Mouse (Mus musculus) cerebellum, postnatal 10 days (tissue): ENCODE results near the gene Bclaf1.
A peak's percentile ranks its signal among the peaks of the same experiment; 100 is the strongest.

Source experiments
- DNase-seq, 2 experiments: peaks; one replicate each; pipeline ENCODE4 v3.0.0; 2021; ENCODE audit warnings: mixed read lengths in 2 of 2

Bclaf1 gene

DNA sequence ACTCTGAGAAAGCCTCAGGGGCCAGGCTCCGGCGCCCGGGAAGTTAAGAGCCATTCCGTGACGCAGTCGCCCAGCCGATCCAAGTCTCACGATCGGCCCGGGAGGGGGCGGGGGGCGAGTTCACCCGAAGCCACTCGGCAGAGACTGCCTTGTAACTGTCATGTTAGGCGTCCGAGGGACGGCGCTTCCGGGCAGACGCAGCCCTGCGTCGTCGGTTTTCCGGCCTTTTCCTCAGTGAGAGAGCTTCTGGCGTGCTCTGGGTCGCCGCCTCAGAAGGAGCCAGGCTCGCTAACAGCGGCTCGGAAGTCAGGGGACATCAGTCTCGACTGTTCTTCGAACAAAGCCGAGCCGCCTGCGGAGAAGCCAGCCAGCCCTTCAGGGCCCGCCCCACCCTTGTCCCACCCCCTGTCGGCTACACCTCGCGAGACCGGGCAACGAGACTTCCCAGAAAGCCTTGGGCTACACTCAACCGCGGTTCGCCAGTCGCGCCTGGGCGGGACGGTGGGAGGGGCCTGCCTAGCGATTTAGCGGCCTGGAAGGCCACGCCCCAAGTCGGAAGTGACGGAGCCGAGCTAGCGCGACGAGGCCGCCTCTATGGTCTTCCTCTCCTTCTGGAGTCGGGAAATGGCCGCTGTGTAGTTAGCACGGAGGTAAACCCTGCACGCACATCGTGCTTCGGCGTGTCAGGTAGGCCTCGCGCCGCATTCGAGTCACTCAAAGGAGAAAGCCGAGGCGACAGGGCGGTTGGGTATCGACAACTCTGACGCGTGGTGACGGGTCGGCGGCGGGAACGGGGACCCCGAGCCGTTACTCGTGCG is at the start of gene Bclaf1:
Gene Bclaf1 (plus strand): TSS at position 552 of the 818 bp plus-strand sequence.
- DNase-seq: peak; percentile 100

DNA sequence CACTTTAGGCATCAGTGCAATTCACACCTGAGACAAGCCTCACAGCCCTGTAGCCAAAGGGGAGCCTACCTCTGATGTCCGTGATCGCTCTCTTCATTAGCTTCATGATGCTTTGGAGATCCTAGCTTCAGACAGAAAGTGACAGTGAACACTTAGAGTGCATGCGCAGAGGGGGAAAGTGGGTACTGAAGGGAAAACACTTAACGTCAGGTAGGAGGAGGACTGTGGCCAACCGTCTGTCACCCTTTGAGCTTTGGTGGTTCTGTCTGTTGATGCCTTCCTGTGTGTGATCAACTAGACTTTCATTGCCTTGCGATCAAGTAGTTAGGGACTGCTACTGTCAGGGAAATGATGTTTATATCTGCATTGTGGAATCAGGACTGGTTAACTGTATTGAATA is 49.4 kb upstream of the Bclaf1 start:
- no peak for DNase-seq

DNA sequence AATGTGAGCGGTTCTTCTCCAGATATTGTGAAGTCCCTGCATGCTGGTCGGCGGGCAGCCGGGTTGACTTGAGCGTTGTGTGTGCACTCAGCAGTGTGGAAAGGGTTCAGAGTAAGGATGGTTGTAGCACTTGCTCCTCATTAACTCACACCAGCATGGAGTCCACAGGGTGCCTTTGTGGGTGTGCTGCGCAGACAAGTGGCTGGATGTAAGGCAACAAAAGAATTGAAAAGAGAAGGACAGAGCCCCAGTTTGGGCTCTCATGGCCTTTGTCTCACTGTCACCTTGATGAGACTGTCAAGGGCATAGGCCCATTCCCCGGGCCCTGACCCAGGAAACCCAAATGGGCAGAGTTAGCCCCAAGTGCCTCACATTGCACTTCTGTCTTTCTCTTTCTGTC is 47.8 kb upstream of the Bclaf1 start:
- no peak for DNase-seq

DNA sequence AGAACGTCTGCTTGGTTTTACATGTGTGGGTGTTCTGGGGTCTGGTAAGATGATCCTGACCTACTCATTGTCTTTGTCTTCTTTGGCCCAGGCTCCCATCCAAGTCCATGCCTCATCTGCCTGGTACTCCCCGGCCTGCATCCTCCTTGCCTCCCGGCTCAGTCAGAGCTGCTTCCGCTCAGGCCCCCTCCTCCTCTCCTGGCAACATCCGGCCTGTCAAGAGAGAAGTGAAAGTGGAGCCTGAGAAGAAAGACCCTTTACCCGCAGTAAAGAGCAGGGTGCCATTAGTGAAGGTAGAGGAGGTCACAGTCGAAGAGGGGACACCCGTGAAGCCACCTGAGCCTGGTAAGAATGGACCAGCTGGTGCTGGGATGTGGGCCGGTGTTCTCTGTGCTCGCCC is 45.2 kb upstream of the Bclaf1 start:
- DNase-seq: peak in 1 of 2 experiments; percentile 6

DNA sequence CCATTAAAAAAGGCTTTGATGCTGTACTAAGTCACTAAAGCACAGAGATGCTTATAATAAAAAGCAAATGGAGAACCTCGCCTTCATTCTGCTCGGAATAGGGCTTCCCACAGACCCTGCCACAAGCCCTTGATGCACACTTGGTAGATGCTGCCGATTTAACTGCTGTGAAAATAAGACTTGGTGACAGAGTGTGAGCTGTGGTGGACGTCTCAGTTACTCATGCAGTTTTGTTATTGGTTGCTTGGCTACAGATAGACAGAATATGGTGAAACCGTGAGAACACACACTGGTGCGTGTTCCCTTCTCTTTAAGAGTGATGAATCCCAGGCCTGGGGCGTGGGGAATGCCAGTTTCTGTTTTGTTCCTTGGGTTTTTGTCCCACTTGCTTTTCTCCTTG is 43.3 kb upstream of the Bclaf1 start:
- no peak for DNase-seq

DNA sequence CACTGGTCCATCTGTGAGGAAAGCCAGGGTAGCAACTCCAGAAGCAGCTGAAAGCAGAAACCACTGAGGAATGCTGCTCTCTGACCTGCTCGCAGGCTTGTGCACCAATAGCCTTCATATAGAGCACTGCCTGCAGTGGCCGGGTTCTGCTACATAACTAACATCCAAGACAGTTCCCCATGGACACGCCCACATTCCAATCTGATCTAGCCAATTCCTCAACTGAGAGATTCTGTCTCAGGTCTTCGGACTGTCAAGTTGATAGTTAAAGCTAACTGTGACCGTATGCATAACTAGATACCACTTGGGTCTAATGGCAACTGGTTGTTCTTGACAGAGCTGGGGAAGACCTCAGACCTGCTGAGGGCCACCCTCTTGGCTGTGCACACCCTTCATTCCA is 39.9 kb upstream of the Bclaf1 start:
- DNase-seq: no peak

DNA sequence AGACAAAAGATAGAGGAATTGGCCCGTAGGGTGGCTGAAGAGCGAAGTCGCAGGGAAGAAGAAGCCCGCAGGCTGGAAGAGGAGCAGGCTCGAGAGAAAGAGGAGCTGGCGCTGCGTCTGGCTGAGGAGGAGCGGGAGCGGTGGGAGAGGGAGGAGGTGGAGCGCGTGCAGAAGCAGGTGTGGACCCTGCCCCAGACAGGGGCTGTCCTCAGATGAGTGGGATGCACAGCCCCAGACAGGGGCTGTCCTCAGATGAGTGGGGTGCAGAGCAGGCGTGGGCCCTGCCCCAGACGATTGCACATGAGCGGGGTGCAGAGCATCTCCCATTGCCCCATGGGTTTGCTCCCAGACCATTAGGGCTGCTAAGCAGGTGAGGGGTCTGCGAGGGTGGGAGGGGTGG is 39.0 kb upstream of the Bclaf1 start:
- no peak for DNase-seq

DNA sequence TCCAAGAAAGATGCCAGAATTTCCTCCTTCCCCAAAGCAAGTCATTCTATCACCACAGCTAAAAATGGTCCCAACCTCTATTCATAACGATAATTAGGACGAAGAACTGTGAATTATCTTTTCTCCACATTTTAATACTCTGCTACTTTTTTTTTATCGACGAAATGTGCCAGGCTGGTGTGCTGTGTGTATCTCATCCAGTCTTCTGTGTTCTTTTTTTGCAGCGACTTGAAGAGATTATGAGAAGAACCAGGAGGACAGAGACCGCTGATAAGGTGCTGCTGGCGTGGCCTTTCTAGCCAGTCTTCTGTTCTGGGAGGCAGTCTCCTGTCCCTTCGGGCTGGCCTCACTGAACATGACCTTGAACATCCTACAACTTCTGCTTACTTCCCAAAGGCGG is 38.2 kb upstream of the Bclaf1 start:
- DNase-seq: no peak

DNA sequence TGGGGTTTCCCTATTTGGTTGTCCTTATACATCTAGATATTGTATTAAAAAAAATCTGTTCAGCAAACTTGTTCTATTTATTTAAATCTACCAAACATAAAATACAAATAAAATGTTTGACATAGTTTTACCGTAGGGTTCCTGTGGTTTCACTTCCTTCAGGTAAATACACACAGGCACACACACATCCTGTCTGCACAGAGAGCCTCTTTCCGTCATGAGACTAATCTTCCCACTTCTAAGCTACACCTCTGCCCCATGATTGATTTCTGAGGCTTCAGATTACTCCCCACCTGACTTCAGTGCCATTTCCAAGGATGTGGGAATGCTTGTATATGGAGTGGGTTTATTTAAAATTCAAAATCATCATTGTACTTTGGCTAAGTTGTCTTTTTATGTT is 30.8 kb upstream of the Bclaf1 start:
- no peak for DNase-seq

DNA sequence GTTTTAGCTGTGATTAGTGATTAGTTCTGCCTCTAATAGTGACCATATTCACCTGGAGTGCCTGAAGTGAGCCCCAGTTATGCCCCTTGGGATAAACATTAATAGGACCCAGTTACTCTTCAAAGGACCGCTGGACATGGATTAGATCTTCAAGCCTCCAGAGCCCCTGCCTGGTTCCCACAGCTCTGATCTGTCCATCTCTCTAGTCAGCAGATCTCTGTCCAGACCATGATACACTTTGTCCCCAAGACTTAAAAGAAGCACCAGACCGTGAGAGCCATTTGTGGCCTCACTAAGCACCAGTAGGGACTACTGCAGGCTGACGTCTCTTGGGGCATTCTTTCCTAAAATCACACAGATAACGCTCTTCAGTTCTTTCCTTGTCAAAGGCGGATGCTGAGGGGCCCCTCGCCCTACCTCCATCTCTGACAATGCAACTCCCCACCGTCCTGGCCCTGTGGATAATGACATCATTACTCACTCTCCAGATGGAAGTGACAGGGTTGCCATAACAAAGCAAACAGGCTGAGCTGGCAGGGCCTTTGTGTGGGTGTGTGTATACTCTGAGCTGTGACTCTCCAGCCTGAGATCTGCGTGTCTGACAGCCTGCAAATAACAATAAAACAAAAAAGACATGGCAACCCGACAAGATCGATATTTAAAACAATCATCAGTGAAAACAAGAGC is 26.8 kb upstream of the Bclaf1 start:
- DNase-seq: peak; percentile 62 to 65

DNA sequence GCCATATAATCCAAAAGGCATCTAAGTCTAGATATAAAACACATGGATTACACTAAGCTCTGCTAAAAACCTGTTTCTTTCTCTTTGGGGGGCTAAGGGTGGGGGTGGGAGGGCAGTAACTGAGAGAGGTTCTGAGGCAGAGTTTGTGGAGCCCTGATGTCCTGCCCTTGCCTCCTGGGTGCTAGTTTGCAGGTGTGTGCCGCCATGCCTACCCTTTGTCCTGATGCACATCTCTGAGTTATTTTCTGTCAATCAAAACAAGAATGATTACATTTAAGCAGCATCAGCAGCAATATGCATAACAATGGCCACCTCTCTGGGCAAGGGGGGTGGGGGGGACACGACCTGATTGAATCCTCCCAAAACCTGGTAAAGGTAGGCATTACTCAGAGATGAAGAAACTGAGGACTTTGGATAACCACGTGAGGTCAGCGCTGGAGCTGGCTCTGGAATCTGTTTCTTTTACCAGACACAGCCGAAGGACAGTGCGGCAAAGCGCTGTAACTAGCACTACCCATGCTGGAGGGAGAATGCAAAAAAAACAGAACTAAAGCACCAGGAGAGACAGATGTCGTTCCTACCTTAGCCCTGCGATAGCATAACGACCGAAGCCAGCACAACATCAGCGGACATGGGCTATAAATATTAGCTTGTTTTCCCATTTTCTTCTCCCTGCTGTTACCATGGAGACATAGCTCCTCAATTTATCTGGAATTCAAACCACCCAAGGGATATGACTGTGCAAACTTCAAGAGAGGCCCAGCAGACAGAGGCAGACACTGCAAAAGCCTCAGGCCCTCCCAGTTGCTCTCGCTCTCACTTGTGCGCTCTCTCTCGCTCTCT is 26.1 kb upstream of the Bclaf1 start:
- DNase-seq: no peak

DNA sequence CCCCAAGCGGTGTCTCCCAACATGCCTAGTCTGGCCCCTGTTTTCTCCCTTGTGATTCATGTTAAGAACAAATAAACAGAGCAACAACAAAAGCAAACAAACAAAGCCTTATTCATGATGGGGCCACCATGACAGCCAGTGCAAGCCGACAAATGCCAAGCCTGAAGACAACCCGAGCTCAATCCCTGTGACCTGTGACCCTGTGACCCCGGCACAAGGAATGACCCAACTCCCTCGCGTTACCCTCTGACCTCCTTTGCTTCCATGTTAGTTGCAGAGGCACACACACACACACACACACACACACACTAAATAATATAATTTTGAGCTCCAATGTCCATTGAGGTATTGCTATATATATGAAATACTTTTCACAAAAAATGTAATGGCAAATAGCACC is 24.9 kb upstream of the Bclaf1 start:
- no peak for DNase-seq

DNA sequence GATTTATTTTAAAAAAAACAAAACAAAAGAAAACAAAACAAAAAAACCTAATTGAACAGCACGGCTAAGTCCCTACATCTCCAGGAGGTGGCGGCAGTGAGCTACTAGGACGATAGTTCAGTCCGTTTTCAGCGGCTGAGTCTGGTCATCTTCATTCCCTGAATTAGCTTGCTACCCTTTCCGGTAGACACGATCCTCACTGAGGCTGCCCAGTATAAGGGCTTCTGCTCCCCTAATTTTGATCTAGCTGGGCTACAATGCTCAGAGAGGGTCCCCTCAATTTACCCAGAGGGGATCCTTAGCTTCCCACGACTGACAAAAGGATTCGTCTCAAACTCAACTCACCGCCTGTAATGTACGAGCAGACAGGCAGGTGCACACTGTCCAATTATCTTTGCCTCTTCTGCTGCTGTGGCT is 21.8 kb upstream of the Bclaf1 start:
- DNase-seq: peak; percentile 95 to 97

DNA sequence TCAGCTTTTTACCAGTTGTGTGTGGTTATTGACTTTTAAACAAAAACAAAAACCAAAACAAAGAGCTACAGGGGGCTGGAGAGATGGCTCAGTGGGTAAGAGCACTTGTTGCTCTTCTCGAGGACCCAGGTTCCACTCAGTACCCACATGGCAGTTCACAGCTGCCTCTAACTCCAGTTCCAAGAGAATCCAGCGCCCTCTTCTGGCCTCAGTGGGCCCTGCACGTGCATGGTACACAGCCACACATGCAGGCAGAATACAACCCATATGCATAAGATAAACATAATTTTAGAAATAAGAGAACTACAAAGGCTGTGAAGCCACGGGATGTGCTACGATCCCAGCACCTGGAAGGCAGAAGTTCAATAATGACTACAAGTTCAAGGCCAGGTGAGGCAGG is 16.3 kb upstream of the Bclaf1 start:
- DNase-seq: no peak

DNA sequence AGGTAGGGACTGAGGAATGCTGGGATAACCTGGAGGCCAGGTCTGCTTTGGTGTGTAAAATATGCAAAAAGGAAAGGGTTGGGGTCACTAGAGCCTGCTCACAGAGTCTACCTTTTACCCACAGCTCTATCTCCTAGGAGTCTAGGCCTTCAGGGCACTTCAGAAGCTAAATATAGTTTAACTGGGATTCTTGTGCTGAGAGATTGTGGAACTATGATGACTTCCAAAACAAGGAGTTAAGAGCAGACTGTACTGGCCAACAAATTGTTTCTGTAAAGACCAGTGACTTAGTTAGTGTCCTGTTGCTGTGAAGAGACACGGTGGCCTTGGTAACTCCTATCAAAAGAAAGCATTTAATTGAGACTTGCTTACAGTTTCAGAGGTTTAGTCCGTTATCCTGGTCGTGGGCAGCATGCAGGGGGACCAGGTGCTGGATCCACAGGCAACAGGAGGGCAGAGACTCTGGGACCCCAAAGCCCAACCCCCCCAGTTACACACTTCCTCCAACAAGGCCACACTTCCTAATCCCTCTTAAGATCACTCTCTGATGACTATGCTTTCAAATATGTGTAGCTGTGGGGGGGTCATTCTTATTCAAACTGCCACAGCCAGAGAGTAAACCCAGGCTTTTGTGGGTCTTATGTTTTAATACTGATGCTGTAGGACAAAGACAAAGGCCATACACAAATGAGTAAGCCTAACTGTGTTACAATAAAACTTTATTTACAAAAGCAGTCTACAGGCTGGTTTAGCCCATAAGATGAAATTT is 13.9 kb upstream of the Bclaf1 start:
- DNase-seq: no peak

DNA sequence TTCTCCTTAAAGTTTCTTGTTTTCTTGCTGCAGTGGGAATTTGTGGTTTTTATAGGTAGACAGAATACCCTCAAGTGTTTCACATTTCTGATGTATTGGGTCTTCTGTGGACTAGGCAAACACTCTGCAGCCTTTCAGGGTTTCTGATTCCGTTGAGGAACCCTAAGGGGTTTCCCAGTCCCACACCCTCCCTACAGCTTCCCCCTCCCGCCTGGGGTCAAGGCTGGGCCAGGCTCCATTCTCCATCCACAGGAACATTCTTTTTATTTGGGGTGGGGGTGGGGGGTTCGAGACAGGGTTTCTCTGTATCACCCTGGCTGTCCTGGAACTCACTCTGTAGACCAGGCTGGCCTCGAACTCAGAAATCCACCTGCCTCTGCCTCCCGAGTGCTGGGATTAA is 13.2 kb upstream of the Bclaf1 start:
- DNase-seq: no peak

DNA sequence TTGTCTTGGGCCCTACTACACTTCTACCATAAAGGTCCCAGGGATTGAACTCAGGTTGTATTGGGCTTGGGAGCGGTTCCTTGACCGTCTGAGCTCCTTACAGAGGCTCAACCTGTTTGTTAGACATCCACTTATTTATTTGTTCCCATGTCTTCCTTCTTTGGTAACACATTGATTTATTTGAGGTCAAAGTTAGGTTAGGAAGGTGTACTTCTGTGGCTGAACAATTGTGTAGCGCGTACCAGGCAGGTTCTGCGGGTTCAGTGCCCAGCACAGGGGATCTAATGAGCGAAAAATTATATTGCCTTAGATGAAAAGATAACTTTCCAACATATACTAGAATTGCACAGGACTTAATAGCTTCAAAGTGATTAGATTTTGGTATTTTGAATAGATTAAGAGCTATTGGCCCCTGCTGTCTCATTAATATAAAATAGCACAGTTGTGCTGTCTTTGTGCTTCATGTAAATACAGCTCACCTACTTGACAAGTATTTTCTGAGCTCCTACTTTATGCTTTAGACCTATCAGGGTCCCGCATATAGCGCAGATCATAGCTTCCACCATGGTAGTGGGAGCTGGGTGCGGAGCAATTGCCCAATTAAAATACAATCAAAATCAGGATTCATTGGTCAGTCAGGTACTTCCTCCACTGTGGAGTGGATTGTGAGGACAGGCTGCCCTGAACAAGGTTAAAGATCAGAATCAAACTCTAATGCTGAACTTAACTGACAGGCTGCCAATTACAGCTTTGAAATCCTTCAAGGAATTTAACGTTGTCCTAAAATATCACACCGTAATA is 1.1 kb upstream of the Bclaf1 start:
- DNase-seq: peak in 1 of 2 experiments; percentile 18

DNA sequence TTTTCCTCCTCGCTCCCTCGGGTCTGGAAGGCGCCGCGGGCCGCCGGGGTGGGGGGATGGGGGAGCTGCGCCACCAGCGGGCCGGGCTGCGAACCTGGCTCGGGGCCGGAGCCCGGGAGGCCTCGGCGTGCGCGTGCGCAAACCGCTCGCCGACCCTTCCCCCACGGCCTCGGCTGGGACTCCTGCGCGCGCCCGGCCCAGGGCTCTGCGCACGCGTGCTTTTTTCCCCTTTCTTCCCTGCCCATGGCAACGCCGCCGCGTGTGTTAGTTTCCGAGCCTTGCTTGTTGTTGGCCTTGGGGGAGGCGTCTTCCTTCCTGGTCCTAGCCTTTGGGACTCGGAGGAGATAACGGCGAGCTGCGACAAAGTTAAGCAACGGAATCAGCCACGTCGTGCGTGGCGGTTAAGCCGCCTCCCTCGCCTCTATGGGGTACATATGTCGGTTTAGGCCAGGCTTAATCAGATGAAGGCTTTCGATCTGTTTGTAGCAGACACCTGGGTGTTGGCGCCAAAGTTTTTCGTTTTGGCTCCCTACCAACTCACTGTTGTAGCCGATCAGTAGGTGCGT is 550 bp downstream of the Bclaf1 start:
- DNase-seq: peak; percentile 97

DNA sequence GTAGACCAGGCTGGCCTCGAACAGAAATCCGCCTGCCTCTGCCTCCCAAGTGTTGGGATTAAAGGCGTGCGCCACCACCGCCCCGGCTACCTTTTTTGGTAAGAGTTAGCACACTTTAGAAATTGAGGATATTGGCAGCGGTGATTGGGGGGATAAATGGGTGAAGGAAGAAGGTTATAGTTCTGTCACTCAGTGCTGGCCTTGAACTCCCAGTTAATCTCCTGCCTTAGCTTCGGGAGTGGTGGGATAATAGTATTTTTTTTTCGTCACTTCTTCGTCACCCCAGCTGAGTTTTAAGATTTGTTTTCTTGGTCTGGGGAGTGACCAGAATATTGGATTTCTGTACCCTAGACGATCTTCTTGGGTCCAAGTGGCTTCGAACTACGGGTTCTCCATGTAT is 1.2 kb downstream of the Bclaf1 start:
- peak in 1 of 2 experiments; percentile 22 for DNase-seq

DNA sequence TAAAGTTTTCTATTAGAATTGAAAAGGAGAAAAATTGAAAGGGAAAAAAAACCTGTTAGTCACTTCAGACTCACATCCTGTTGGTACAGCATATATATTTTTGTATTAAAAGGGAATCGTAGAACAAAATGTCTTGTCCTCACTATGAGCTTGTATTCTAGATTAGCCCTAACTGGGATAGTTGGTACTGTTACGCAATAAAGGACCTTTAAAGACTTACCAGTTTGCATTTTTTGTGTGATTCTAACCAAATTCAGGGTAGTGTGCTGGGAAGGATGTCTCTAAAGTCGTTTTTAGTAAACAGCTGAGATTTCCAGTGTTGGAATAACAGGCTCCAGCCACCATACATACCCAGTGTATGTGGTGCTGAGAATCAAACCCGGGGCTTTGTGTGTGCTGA is 1.7 kb downstream of the Bclaf1 start:
- no peak for DNase-seq

DNA sequence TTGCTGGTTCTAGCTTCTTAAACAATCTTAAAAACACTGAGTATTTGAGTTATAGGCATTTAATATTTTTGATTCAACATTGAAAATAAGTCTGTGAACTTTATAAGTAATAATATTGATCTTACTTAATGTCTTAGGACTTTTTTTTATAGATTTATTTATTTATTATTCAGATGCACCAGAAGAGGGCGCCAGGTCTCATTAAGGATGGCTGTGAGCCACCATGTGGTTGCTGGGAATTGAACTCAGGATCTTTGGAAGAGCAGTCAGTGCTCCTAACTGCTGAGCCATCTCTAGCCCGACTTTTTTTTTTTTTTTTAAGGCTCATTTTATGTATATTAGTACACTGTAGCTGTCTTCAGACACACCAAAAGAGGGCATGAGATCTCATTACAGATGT is 2.5 kb downstream of the Bclaf1 start:
- peak; percentile 30 to 46 for DNase-seq
